Mouse (Mus musculus): ENCODE measurements at regions not wholly inside any gene's neighbourhood (a gene's known extent, or its start where the extent isn't known, plus 50 kb on each side); places are given as distances from the start of the nearest gene placed in this dataset.

DNA sequence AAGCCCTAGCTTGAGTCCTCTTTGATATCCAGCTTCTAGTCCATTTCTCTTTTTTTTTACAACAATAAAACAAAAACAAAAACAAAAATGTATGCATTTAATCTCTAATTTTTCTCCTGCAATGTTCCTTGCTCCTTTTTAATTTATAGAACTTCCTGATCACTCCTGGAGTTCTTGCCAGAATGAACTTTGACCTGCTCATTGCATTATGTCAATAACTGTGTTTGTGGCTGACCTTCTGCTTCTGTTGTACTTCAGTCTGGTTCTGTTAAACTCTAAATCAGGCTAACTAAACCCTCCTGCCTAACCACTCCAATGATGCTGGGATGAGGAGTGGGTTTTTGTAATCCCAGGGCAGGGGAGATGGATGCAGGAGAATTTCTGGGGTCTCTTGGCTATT lies 674.0 kb downstream of the Gsdmc2 start:
- no peak for DNase-seq (ENCODE audit: low spot score)

DNA sequence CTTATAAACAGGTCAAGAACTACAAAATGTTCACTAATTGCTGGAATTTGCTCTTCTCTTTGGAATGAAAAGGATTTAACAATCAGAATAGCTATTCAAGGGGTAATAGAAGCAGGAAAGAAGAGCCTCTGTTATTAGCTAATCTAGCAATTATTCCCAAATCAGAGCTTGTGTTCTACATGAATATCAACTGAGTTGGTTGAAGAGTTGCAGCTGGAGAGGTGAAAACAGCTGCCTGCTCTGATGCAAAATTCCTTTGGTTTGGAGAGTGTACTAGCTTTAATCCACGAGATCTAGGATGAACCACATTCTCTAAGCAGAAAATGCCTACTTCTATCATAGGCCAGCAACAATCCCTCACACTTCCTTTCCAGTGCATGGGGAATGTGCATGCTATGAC lies 674.8 kb downstream of the Gsdmc2 start:
- no peak for DNase-seq (ENCODE audit: low spot score)

DNA sequence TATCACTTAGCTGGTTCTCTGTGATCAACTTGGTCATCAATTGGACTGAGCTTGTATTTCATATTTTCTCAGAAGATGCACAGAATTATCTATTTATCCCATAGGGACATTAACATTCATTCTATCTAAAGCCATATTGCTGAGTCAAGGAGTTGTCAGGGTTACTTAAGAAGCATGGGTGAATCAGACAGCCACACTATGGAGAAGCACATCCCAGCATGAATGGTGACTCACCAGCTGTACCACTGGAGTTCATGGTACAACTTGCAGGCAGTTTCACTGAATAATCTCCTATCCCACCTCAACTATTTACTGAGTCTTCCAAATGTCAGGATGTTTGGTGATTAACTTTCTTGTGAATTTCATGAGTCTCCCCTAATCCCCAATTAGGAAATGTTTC lies 678.6 kb downstream of the Gsdmc2 start:
- DNase-seq (ENCODE audit: low spot score) = no peak

DNA sequence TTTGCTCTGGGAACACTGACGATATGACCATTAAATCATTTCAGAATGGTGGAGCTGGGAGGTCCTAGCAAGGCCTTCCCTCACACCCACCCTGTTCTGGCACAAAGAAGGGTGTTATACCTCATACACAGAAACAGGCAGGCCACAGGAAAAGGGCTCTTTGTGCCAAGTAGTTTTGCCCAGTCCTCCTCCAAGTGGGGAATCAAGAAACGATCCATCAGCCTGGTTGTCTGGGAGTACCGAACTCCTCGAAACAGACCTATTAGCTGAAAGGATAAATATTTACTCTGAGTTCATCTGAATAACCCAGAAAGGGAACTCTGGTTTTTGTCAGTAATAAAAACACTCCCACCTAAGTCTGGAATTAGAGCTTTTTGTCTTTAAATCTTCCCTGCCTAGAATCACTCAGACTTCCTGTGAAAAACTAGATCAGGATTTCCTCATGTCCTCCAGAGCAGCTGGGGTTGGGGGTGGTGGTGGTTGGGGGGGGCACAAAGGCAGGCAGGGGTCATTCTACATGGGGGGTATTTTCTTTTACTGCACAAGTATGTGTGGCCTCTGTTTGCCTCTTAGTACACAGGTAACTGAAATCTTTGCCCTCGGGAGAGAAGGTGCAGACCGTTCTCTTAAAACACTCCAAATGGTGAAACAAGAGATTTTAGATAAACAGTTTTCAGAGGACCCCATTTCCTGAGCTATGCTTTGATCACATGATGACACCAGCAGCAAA lies 681.3 kb downstream of the Gsdmc2 start:
- no peak for DNase-seq (ENCODE audit: low spot score)

DNA sequence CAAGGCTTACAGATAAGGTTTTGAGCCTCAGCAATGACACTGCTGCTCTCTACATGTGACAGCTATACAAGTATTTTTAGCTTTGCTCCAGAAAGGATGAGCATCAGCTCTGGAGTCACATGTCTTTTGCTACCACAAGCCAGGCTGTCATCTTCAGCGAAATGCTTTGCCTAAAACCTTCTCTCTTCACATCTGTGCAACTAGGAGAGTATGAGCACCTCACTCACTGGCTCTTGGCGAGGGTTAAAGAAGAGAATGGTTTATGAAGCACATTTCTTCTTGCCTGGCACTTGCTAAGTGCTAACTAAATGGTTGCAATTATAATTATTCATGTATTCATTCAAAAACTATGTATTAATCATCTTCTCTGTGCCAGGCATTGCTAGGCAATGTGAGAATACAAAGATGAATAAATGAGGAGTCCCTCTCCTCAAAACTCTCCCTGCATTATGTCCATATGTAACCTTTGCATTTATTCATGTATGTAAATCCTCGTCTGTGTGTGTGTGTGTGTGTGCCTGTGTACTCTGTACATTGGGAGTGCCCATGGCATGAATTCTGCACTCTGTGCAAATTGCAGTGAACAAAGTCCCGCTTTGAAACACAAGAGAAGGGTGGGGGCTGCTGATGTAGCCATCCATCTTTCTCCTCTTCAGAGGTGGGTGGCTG lies 682.0 kb downstream of the Gsdmc2 start:
- DNase-seq (ENCODE audit: low spot score) = no peak

DNA sequence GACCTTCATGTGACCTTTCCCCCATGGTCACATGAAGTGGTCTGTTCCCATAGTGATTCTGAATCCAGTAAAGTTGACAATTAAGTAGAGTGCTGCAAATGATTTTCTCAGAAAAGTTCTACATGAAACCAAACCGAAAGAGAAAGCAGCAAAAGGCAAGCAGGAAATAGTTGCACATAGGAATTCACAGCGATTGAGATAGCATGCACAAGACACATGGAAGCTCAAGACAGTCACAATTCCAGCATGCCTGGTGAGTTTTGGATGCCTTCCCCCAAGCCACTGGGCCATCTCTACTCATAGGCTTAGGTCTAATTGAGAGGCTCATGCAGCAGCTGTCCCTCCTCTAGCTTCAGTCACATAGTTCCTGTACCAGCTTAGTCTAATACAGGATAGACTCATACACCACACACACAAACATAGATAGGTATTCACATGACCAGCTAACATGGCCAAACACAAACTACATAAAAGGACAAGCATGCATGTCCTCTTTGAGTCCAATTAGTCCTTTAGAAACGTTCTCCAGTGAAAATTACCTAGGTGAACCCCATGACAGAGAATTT lies 721.8 kb downstream of the Gsdmc2 start:
- no peak for DNase-seq (ENCODE audit: low spot score)

DNA sequence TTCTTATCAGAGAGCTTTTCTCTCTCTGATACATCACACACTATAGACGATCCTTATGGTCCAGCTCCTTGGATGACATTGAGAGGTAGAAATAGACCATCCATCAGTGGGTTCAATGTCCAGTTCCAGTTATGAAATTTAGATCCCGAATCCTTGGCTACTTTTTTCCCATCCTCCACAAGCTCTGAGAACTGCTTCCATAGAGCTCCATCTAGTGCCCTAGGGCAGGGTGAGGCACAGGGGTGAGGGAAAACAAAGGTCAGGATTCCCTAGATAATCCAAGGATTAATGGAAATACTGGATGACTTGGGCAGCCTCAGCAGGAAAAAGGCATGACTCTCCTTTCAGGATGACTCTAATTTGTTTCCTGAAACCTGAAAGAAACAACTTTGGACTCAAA lies 732.1 kb downstream of the Gsdmc2 start:
- peak; percentile 5 for DNase-seq (ENCODE audit: low spot score)

DNA sequence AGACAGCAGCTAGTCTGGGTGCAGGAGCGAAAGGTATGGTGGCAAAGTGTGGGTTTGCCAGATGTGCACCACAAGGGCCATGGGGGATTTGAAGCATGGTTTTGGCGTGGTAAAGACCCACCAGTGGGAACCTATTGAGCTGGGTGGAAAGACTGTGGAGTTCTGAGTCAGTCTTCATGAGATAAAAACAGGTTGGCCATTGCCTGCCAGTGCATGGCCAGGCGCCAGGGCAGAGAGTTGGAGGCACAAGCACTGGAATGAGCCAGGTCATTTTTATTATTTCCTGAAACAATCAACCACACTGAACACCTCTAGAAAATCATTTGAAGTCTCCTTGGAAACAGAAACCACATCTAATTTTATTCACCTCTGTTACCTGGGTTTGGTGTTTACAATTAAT lies 744.9 kb downstream of the Gsdmc2 start:
- no peak for DNase-seq (ENCODE audit: low spot score)

DNA sequence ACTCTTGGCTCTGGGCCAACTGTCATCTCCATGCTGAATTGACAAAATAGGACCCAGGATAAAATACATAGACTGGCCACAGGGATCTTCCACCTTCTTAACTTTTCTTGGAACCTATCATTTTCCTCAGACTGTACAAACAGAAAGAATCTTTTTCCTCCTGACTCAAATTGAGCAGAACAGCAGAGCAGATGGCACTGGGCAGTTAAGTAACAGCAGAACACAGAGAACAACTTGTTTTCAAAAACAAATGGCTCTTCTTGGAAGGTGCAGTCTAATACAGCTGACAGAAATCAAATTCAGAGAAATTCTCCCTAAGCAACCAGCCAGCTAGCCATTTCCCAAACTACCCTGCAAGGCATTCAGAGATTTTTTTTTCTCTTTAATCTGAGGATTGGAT lies 763.0 kb downstream of the Gsdmc2 start:
- no peak for DNase-seq (ENCODE audit: low spot score)

DNA sequence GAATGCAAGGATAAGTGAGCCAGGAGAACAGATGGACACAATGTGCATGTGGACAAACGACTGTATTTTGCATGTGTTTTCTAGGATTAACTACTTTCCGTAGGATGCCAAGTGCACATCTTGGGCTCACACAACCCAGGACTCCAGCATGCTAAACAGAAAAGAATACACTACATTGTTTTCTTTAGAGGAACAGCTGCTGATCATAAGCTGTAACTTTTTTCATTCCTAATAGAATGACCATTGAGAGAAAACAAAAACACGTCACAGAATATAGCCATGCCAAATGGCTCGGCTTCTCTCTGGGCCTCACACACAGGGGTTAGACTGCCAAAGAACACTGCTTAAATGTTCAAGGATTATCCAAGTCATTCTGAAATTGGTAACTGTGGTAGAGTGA lies 765.2 kb downstream of the Gsdmc2 start:
- no peak for DNase-seq (ENCODE audit: low spot score)

DNA sequence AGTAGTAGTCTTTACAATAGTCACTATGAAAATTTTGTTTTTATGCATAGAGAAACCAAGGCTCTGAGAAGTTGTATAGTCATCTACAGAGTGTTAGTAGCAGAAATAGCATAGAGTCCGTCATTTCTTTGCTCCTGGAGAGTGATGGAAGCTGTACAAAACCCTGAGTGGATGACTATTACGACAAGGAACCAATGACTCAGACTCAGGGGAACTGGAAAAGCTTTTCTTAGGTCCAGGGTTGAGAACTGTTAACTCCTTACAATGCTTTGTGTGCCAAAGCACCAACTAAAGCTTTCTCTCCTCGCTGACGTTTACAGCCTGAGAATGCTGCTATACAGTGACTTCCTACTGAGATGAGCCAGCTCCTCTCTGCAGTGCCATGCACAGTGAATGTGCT lies 773.1 kb downstream of the Gsdmc2 start:
- no peak for DNase-seq (ENCODE audit: low spot score)

DNA sequence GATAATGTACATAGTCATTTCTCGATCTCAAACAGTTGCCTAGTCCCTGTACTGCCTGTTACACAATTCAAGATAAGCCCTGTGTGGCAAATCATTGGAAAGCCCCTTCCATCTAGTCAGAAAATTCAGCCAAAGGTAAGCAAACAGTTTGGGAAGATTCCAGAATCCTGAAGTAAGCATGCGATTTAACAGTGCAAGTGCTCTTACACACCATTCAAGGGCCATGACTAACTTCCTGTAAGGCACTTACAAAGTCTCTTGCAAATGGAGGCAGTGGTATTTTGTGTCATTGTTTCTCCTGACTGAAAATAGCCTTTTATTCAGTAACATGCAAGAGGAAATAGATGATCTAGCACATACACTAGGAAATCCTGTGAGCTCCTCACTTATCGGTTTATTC lies 777.9 kb downstream of the Gsdmc2 start:
- no peak for DNase-seq (ENCODE audit: low spot score)

DNA sequence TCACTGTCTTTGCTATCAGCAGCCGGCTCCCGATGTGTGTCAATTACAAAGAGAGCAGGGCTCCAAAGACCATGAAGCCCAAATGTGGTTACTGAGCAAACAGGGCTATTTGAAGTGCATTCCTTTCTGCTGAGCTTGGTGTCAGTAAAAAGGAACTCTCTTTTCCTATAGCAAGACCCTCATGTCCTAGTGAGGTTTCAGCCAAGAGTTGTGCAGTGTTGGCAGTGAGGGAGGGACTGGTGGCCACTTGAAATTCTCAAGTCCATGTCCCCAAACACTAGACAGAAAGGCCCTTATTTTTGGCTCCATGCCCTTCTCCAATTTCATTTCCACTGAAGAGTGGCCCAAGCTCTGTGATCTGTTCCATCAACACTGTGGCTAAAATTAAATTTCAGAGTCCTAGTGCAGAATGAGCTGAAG lies 778.9 kb downstream of the Gsdmc2 start:
- DNase-seq (ENCODE audit: low spot score) = no peak

DNA sequence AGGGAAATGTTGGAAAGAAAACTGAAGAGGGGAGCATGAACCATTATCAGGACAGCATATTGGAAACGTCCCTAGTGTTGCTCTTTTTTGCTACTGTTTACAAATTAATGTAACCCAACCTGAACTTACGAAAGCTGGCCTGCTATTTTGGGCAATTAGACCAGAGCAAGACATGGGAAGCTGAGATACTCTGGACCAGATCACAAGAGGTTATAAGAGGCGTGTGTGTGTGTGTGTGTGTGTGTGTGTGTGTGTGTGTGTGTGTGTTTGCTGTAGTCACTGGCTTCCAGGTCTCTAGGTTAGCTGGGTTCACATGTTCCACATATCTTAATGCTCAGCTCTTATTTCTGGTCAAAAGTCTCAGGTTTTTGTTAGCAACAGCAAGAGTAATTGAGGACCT lies 783.1 kb downstream of the Gsdmc2 start:
- DNase-seq (ENCODE audit: low spot score) = no peak

DNA sequence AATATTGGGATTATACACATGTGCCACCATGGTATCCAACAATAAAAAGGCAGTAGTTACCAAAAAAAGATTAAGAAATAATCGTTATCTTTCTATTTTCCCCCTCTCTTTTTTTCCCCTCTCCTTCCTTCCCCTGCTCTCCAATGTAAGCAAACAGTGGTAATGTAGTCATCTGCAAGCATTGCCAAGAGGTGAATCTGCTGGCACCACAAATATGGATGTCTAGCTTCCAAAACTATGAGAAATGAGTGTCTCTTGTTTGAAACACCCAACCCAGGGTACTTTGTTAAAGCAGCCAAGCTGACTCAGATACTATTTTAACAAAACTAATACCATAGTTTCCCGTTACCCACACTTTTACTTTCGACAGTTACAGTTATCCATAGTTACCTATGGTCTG lies 784.2 kb downstream of the Gsdmc2 start:
- DNase-seq (ENCODE audit: low spot score) = no peak

DNA sequence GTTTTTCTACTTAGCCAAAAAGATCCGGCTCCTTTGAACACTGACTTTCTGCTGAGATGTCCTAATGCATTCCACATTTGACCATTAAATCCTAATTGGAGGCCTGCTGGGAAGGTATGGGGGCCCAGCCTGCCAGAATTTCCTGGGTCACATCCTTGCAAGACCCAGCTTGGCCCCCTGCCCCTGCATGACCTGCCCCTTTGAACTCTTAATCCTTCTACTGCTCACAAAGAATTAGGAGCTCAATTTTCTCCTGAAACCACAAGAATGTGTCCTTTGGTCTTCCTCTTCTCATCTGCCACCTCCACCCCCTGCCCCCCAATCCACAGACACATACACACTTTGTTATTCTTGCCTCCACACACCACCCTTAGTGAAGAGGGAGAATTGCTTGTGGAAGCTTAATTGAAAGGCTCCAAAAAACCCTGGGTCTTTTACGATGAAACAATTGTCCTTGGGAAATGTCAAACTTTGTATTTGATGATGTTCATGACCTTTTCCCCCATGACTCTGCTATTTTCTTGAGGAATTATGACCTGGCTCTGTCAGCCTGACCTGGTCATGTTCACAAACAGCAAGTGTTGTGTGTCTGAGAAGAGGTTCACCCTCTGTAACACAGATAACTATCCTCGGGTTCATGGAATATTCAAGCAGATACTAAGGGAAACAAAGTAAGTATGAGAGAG lies 792.3 kb downstream of the Gsdmc2 start:
- peak; percentile 42 for DNase-seq (ENCODE audit: low spot score)

DNA sequence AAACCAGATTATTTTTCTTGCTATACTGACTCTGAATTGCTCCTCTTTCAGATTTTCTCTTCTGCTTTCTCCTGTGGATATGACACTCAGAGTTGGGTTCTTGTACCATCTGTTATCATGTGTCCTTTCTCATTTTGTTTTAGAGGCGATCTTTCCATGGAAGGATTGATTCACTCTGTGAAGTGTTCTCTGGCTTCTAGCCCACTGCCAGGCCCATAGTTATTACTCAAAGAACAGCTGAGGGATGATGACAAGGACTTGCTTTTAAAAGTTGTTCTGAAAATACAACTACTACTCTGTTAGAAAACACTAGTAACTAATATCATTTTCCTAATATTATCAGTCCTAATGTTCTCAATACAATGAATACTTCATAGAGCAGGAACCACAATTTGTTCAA lies 794.9 kb downstream of the Gsdmc2 start:
- DNase-seq (ENCODE audit: low spot score) = no peak

DNA sequence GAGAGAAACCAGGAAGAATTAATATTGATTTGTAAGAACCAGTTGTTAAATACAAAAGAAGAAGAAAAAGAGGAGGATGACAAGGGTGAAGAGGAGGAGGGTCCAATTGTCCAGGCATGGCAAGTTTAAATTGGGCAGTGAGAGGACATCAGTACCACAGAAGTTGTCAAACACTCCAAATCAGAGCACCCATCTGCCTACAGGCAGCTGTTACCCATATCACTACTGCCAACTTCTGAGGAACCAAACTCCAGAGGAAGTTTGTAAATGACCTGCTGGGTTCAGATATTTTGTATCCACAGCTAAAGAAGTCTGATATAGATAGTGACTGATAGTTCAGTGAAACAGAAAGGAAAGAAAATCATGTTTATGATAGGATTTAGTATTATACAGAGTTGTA lies 802.6 kb downstream of the Gsdmc2 start:
- no peak for DNase-seq (ENCODE audit: low spot score)

DNA sequence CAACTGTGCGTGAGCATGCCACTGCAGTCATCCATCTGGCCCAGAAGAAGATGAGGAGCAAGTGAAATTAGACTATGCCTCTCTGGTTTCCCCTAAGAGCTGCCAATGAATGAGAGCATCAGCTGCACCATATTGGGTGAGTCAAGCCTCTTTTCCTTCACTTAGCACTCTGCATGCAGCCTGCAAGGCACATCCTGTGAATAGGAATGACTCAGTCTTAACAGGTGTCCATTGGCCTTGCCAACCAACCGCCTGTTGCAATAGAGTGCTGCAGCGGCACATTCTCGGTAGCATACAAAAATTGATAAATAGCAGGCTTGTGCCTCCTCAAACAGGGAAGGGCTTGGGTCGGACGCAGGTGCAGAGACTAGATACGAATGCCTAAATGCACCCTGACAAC lies 808.7 kb downstream of the Gsdmc2 start:
- no peak for DNase-seq (ENCODE audit: low spot score)

DNA sequence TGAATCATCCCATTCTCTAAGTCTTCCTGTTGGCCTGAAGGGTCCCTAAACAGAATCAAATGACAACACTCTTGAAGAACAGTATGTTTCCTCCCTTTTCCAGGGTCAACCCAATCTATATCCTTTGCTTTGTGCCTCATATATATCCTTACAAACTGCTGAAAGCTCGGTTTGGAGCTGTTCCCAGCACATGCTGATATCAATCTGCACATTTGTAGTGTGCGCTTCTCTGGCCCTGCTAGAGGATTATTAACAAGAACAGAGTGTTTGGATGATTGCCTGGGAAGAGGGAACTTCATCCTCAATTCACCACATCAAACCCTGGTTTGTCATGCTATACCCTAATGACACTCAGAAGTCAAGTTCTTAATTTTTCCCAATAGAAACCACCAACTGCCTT lies 824.2 kb downstream of the Gsdmc2 start:
- no peak for DNase-seq (ENCODE audit: low spot score)

DNA sequence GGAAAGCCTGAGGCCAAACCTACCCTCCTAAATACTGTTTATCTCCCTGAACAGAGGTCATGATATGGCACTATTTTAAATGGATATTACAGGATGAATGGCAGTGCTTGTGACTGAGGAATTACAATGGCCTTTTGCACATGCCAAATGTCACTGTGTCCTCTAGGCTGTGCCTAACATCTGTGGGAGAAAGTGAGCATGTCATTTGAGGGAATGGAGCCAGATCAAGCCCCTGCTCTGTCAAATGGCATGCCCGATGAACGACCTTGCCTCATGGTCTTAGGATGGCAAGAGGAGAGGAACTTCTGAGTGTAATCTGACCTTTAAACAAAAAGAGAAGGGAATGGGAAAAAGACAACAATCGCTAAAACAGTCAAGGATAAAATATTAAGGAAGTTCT lies 827.0 kb downstream of the Gsdmc2 start:
- DNase-seq (ENCODE audit: low spot score) = no peak

DNA sequence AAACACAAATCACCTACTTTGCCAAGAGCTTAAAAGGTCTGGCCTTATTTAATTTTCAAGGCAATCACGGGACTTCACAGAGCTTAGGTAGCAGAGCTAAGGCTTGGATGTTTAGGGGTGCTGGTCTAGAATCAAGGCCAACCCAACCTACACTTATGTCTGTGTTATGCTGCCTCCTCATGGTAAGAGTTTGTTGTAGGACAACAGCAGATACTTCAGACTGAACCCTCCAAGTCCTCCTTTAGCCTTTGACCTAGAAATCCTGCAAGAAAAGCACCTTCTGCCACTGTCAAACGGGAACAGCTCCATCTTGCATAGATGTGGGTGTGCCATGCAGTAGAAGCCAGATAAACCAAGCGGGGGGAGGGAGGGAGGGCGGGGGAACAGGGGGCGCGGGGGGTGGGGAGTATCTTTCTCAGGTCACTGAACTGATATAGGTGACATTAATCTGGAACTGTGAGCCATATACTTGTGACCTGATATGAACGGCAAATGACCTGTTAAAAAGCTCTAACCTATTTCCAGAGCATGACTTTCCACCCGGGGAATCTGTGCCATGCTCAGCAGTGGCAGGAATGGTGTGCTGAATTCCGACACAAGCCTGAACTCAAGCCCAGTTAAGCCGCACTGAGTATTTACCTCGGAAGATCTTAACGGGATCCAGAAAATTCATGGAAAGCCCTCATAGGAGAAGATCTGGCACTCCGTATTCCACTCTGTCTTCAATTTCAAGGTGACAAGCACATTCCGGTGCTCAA lies 838.3 kb downstream of the Gsdmc2 start:
- peak; percentile 10 for DNase-seq (ENCODE audit: low spot score)

All from retina, embryonic 14.5 days (tissue).